Mouse (Mus musculus): Measurements from ENCODE around the gene Pcsk5.

- TF ChIP-seq POLR2A (IDR thresholded peaks at IDR 0.05; ENCODE audit: low read depth, low read length) (no peak), CTCF (IDR thresholded peaks at IDR 0.05; ENCODE audit: extremely low read depth, insufficient read length, insufficient replicate concordance, low read depth, low read length) (no peak)
Measured at GRCm38 (mm10) chr19:17528746-17529532, 308.5 kb downstream of the Pcsk5 start.
